8 mouse cellular contexts compared by ENCODE assay signal in the genomic region with DNA sequence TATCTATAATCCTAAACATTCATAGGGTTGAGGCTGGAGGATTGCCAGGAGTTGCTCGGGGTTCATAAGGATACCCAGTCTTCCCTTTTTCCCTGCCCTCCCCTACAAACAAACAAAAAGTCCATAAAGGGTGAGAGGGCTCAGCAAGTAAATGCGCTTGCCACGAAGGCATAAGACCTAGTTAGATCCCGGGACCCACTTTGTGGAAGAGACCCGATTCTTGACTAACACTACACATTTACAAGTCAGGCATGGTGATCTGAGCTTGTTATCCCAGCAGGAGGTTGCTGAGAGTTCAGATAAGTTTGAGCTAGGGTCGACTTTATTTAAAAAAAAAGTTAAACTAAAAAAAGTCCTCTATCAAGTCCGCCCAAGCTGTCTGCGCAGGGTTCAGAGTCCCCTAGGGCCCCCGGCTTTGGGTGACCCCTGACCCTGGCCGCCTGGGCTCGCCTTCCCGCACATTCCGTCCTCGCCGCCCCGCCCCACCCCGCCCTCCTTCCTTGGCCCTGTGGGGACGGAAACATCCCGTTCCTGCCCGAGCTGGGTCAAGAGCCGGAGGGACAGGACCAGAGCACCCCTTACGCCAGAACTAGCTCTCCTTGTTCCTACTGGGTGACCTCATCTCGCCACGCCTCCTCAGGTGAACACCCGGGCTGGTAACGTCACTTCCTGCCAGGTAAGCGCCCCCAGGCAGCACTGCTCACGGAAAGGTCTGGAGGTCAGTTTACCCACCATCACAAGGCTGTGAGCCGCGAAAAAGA. TPM values are rescaled to one million over a fixed set of nuclear protein-coding genes. Genes with fewer than 3 reads are reported as not detected.
DNase-seq lines count a peak whose midpoint lies in the region; ATAC-seq and TF ChIP-seq lines count a peak whose summit lies in the region.

No protein-coding gene starts in this region.

- H3K4me3 ChIP-seq in forebrain, embryonic 14.5 days (ENCODE audit: low read depth, low read length), result peak overlapping the region; percentile 28
- peak overlapping the region; percentile 34 for H3K4me3 ChIP-seq in hindbrain, embryonic 12.5 days
- H3K4me3 ChIP-seq in liver, adult 2 months (ENCODE audit: insufficient read depth, low read depth, low read length), result peak overlapping the region; percentile 24

- H3K9ac ChIP-seq in forebrain, embryonic 14.5 days (ENCODE audit: low read length), result peak overlapping the region; percentile 55
- H3K9ac ChIP-seq in hindbrain, embryonic 12.5 days, result peak overlapping the region; percentile 59
- H3K9ac ChIP-seq in liver, adult 2 months (ENCODE audit: low read depth, low read length), result peak overlapping the region; percentile 67

- peaks cover 20% of the 10 kb centered on the region for H3K79me2 ChIP-seq in liver, adult 2 months (ENCODE audit: control insufficient read depth, insufficient read depth, low read length)

- WGBS in forebrain, embryonic 14.5 days, result 8% methylated on average over 30 of the region's 30 CpGs
- 3% methylated on average over 30 of the region's 30 CpGs for WGBS in hindbrain, embryonic 12.5 days
- 1% methylated on average over 30 of the region's 30 CpGs for WGBS in liver, adult 2 months

- H3K36me3 ChIP-seq in forebrain, embryonic 14.5 days (ENCODE audit: control insufficient read depth, insufficient read depth, low read length), result no peaks in the 10 kb centered on the region
- peaks cover 4% of the 10 kb centered on the region; the same call in 1 of the 2 replicates for H3K36me3 ChIP-seq in hindbrain, embryonic 12.5 days
- peaks cover 8% of the 10 kb centered on the region for H3K36me3 ChIP-seq in liver, adult 2 months (ENCODE audit: control insufficient read depth, insufficient read depth, low read length)

- no peaks in the 10 kb centered on the region for H3K27me3 ChIP-seq in forebrain, embryonic 14.5 days (replicated peaks; ENCODE audit: control insufficient read depth, insufficient read depth, low read length)
- peaks cover 8% of the 10 kb centered on the region; the same call in 1 of the 2 replicates for H3K27me3 ChIP-seq in hindbrain, embryonic 12.5 days
- H3K27me3 ChIP-seq in liver, adult 2 months (ENCODE audit: control insufficient read depth, insufficient read depth, low read length), result no peaks in the 10 kb centered on the region

- no peaks in the 10 kb centered on the region for H3K9me3 ChIP-seq in forebrain, embryonic 14.5 days (replicated peaks; ENCODE audit: control insufficient read depth, low read length)
- H3K9me3 ChIP-seq in hindbrain, embryonic 12.5 days (replicated peaks), result no peaks in the 10 kb centered on the region

- H3K4me2 ChIP-seq in forebrain, embryonic 14.5 days (ENCODE audit: low read length), result peak overlapping the region; percentile 58
- H3K4me2 ChIP-seq in hindbrain, embryonic 12.5 days (replicated peaks), result peak overlapping the region; percentile 62

- ATAC-seq in forebrain, embryonic 14.5 days, result no peak
- no peak for ATAC-seq in hindbrain, embryonic 12.5 days (ENCODE audit: low FRiP score)

- peak; percentile 84 for TF ChIP-seq POLR2A in liver, adult 2 months (IDR thresholded peaks at IDR 0.05; ENCODE audit: extremely low read depth, insufficient read depth, low read length)

- TF ChIP-seq CTCF in liver, adult 2 months (IDR thresholded peaks at IDR 0.05; ENCODE audit: low read depth, low read length), result peak; percentile 10; the same call in 1 of the 2 replicates

- peaks cover 25% of the 10 kb centered on the region for H3K4me1 ChIP-seq in forebrain, embryonic 14.5 days (ENCODE audit: control insufficient read depth, insufficient read depth, low read length)
- peaks cover 52% of the 10 kb centered on the region for H3K4me1 ChIP-seq in hindbrain, embryonic 12.5 days
- peaks cover 10% of the 10 kb centered on the region; the same call in 1 of the 2 replicates for H3K4me1 ChIP-seq in liver, adult 2 months (ENCODE audit: control insufficient read depth, insufficient read depth, low read length)

- peak; percentile 67 for DNase-seq in ovary, adult 18-20 months (ENCODE audit: low spot score)
- no peak for DNase-seq in ovary, postnatal 10 days (ENCODE audit: low spot score)
- DNase-seq in forebrain, embryonic 14.5 days (ENCODE audit: low spot score), result no peak
- DNase-seq in liver, adult 2 months (ENCODE audit: extremely low read depth, low read depth, low spot score), result peak; percentile 98
- DNase-seq in naive thymus-derived CD4-positive, alpha-beta T cell, adult 2 months (ENCODE audit: low read depth), result peak; percentile 87
- DNase-seq in thymus, postnatal 10 days (ENCODE audit: low spot score in 2 of 2), result peak; percentile 34 to 48
- no peak for DNase-seq in right cerebral cortex, adult 18-20 months

- peak overlapping the region; percentile 79 for H3K27ac ChIP-seq in forebrain, embryonic 14.5 days (ENCODE audit: low read depth, low read length)
- peak overlapping the region; percentile 91 for H3K27ac ChIP-seq in hindbrain, embryonic 12.5 days
- peak overlapping the region; percentile 97 for H3K27ac ChIP-seq in liver, adult 2 months (replicated peaks; ENCODE audit: insufficient read depth, low read depth, low read length)

RNA-seq across cellular contexts. Expression of gene Plekhg2, which starts 3.8 kb away (rescaled TPM):
- polyA plus RNA-seq in forebrain, embryonic 14.5 days (2014; fragmentation: Nextera tagmentation; extraction: Ambion mirVana), result 17.7 and 27.5 TPM in 2 replicates
- 71.7 and 74.9 TPM in 2 replicates for polyA plus RNA-seq in hindbrain, embryonic 12.5 days (2016; fragmentation: Nextera tagmentation; extraction: Ambion mirVana)
- 0.65 and 1.3 TPM in 2 replicates for total RNA-seq in liver, adult 2 months (2014; rRNA removed)
- 3.3 and 3.5 TPM in 2 replicates for polyA plus RNA-seq in liver, adult 2 months (2012; rRNA removed)

RNA-seq across cellular contexts. Expression of gene Zfp36, which starts 3.9 kb away (rescaled TPM):
- 3.3 and 5.6 TPM in 2 replicates for polyA plus RNA-seq in forebrain, embryonic 14.5 days (2014; fragmentation: Nextera tagmentation; extraction: Ambion mirVana)
- 6.3 and 7.3 TPM in 2 replicates for polyA plus RNA-seq in hindbrain, embryonic 12.5 days (2016; fragmentation: Nextera tagmentation; extraction: Ambion mirVana)
- 16.4 and 25.4 TPM in 2 replicates for total RNA-seq in liver, adult 2 months (2014; rRNA removed)
- polyA plus RNA-seq in liver, adult 2 months (2012; rRNA removed), result 41.1 and 54.3 TPM in 2 replicates

RNA-seq across cellular contexts. Expression of gene Med29, which starts 16.3 kb away (rescaled TPM):
- polyA plus RNA-seq in forebrain, embryonic 14.5 days (2014; fragmentation: Nextera tagmentation; extraction: Ambion mirVana), result 42.3 and 52.9 TPM in 2 replicates
- polyA plus RNA-seq in hindbrain, embryonic 12.5 days (2016; fragmentation: Nextera tagmentation; extraction: Ambion mirVana), result 39.6 and 42.2 TPM in 2 replicates
- 13.4 and 17.6 TPM in 2 replicates for total RNA-seq in liver, adult 2 months (2014; rRNA removed)
- 49.2 and 50.9 TPM in 2 replicates for polyA plus RNA-seq in liver, adult 2 months (2012; rRNA removed)

RNA-seq across cellular contexts. Expression of gene Paf1, which starts 16.6 kb away (rescaled TPM):
- 59.3 and 73.1 TPM in 2 replicates for polyA plus RNA-seq in forebrain, embryonic 14.5 days (2014; fragmentation: Nextera tagmentation; extraction: Ambion mirVana)
- 83.9 and 85.9 TPM in 2 replicates for polyA plus RNA-seq in hindbrain, embryonic 12.5 days (2016; fragmentation: Nextera tagmentation; extraction: Ambion mirVana)
- total RNA-seq in liver, adult 2 months (2014; rRNA removed), result 16.1 TPM in 2 replicates
- polyA plus RNA-seq in liver, adult 2 months (2012; rRNA removed), result 52.8 and 59.1 TPM in 2 replicates

RNA-seq across cellular contexts. Expression of gene Rps16, which starts 25.7 kb away (rescaled TPM):
- 539 and 750 TPM in 2 replicates for polyA plus RNA-seq in forebrain, embryonic 14.5 days (2014; fragmentation: Nextera tagmentation; extraction: Ambion mirVana)
- polyA plus RNA-seq in hindbrain, embryonic 12.5 days (2016; fragmentation: Nextera tagmentation; extraction: Ambion mirVana), result 514 and 573 TPM in 2 replicates
- total RNA-seq in liver, adult 2 months (2014; rRNA removed), result 110 and 136 TPM in 2 replicates
- polyA plus RNA-seq in liver, adult 2 months (2012; rRNA removed), result 471 and 577 TPM in 2 replicates

Comparison
In these comparisons a context has a peak if more than half of its experiments do, and no peak if none do; other contexts are left out.
1. DNase-seq: peak in ovary, adult 18-20 months (single experiment), liver, adult 2 months (single experiment), naive thymus-derived CD4-positive, alpha-beta T cell, adult 2 months (single experiment) and thymus, postnatal 10 days (2 of 2); none in ovary, postnatal 10 days (single experiment), forebrain, embryonic 14.5 days (single experiment) and right cerebral cortex, adult 18-20 months (single experiment).
2. Peak in every context shown above with its lines, with median percentiles within 50 percentile points of each other: H3K27ac ChIP-seq, H3K4me3 ChIP-seq and H3K9ac ChIP-seq.